Mouse (Mus musculus) ES-E14 (cell line): ENCODE results near the gene Olfr1357.

ENCODE experiments used
- HCFC1 ChIP-seq: IDR thresholded peaks from 2 replicates; pipeline ENCODE4 v1.6.1; 2012; ENCODE audit warnings: low read length, inconsistent platforms, borderline replicate concordance; ENCODE audit not compliant: insufficient read depth
- MAFK ChIP-seq: IDR thresholded peaks from 2 replicates; pipeline ENCODE4 v1.6.1; 2014; ENCODE audit warnings: mild to moderate bottlenecking, low read depth, low read length, inconsistent platforms; ENCODE audit not compliant: insufficient read depth
- ZC3H11A ChIP-seq: IDR thresholded peaks from 2 replicates; pipeline ENCODE4 v1.6.1; 2012; ENCODE audit warnings: low read depth, mild to moderate bottlenecking, inconsistent platforms, low read length, borderline replicate concordance
- ZNF384 ChIP-seq: IDR thresholded peaks from 2 replicates; pipeline ENCODE4 v1.6.1; 2012; ENCODE audit warnings: low read depth, low read length, inconsistent platforms

GRCm38 (mm10) chr10:78575105-78575632, 42.7 kb downstream of the Olfr1357 start:
- no peak for TF ChIP-seq ZC3H11A
- no peak for TF ChIP-seq HCFC1
- no peak for TF ChIP-seq ZNF384
- TF ChIP-seq MAFK = no peak
